Mouse (Mus musculus): ENCODE measurements around the gene Exosc5. TPM values are rescaled to one million over a fixed set of nuclear protein-coding genes. Genes with fewer than 3 reads are reported as not detected.

Gene Exosc5
- total and polyA plus RNA-seq, 2 experiments from 2014 or later: 20.3 to 27.7 TPM

GRCm38 (mm10) chr7:25639754-25640153, 19.2 kb upstream of the Exosc5 start:
- peaks cover 9% of the 10 kb centered on the region for H3K36me3 ChIP-seq (replicated peaks; ENCODE audit: control insufficient read depth, insufficient read depth, low read length)
- no peaks in the 10 kb centered on the region for H3K4me1 ChIP-seq (ENCODE audit: control insufficient read depth, insufficient read depth)
- no peak for DNase-seq (ENCODE audit: low spot score)
- WGBS: 95% methylated on average over 4 of the region's 4 CpGs
- no peak overlapping the region for H3K4me3 ChIP-seq (ENCODE audit: low read depth, low read length)
- no peak overlapping the region for H3K4me2 ChIP-seq (ENCODE audit: low read depth, low read length)
- no peaks in the 10 kb centered on the region for H3K9me3 ChIP-seq (replicated peaks; ENCODE audit: control insufficient read depth, low read length)
- no peaks in the 10 kb centered on the region for H3K27me3 ChIP-seq (ENCODE audit: control insufficient read depth, insufficient read depth, low read length)
- no peak overlapping the region for H3K27ac ChIP-seq (ENCODE audit: low read depth)
- H3K9ac ChIP-seq (replicated peaks; ENCODE audit: low read depth, low read length): no peak overlapping the region
- ATAC-seq (ENCODE audit: insufficient read depth, low read depth): no peak
- TF ChIP-seq CTCF (IDR thresholded peaks at IDR 0.05; ENCODE audit: low read depth): no peak
- no peak for TF ChIP-seq EP300 (IDR thresholded peaks at IDR 0.05; ENCODE audit: low read depth)

GRCm38 (mm10) chr7:25644136-25644535, 14.8 kb upstream of the Exosc5 start:
- TF ChIP-seq EP300 (IDR thresholded peaks at IDR 0.05; ENCODE audit: low read depth): no peak
- no peak for TF ChIP-seq CTCF (IDR thresholded peaks at IDR 0.05; ENCODE audit: low read depth)
- Histone ChIP-seq H3K36me3 (replicated peaks; ENCODE audit: control insufficient read depth, insufficient read depth, low read length) (peaks cover 6% of the 10 kb centered on the region; the same call in 1 of the 2 replicates), H3K9ac (replicated peaks; ENCODE audit: low read depth, low read length) (no peak overlapping the region), H3K9me3 (replicated peaks; ENCODE audit: control insufficient read depth, low read length) (no peaks in the 10 kb centered on the region), H3K4me2 (ENCODE audit: low read depth, low read length) (no peak overlapping the region), H3K27ac (ENCODE audit: low read depth) (no peak overlapping the region), H3K4me1 (ENCODE audit: control insufficient read depth, insufficient read depth) (no peaks in the 10 kb centered on the region), H3K27me3 (ENCODE audit: control insufficient read depth, insufficient read depth, low read length) (no peaks in the 10 kb centered on the region), H3K4me3 (ENCODE audit: low read depth, low read length) (no peak overlapping the region)
- DNase-seq (ENCODE audit: low spot score) (no peak), ATAC-seq (ENCODE audit: insufficient read depth, low read depth) (no peak)
- WGBS: 56% methylated on average over 10 of the region's 10 CpGs

- no peak overlapping the region for H3K27ac ChIP-seq (ENCODE audit: low read depth)
- no peaks in the 10 kb centered on the region for H3K27me3 ChIP-seq (ENCODE audit: control insufficient read depth, insufficient read depth, low read length)
- no peak overlapping the region for H3K9ac ChIP-seq (replicated peaks; ENCODE audit: low read depth, low read length)
- H3K4me3 ChIP-seq (ENCODE audit: low read depth, low read length): no peak overlapping the region
- ATAC-seq (ENCODE audit: insufficient read depth, low read depth) (no peak), DNase-seq (ENCODE audit: low spot score) (no peak)
- H3K36me3 ChIP-seq (replicated peaks; ENCODE audit: control insufficient read depth, insufficient read depth, low read length): peaks cover 6% of the 10 kb centered on the region; the same call in 1 of the 2 replicates
- no peaks in the 10 kb centered on the region for H3K4me1 ChIP-seq (ENCODE audit: control insufficient read depth, insufficient read depth)
- no peak overlapping the region for H3K4me2 ChIP-seq (ENCODE audit: low read depth, low read length)
- no peaks in the 10 kb centered on the region for H3K9me3 ChIP-seq (replicated peaks; ENCODE audit: control insufficient read depth, low read length)
- 61% methylated on average over 4 of the region's 4 CpGs for WGBS
- TF ChIP-seq CTCF (IDR thresholded peaks at IDR 0.05; ENCODE audit: low read depth) (no peak), EP300 (IDR thresholded peaks at IDR 0.05; ENCODE audit: low read depth) (no peak)
These were observed 14.3 kb upstream of the Exosc5 start for GRCm38 (mm10) chr7:25644631-25645030.

GRCm38 (mm10) chr7:25645074-25645473, 13.9 kb upstream of the Exosc5 start:
- Histone ChIP-seq H3K4me2 (ENCODE audit: low read depth, low read length) (no peak overlapping the region), H3K4me1 (ENCODE audit: control insufficient read depth, insufficient read depth) (no peaks in the 10 kb centered on the region), H3K9me3 (replicated peaks; ENCODE audit: control insufficient read depth, low read length) (no peaks in the 10 kb centered on the region), H3K27ac (ENCODE audit: low read depth) (no peak overlapping the region), H3K36me3 (replicated peaks; ENCODE audit: control insufficient read depth, insufficient read depth, low read length) (peaks cover 6% of the 10 kb centered on the region; the same call in 1 of the 2 replicates), H3K4me3 (ENCODE audit: low read depth, low read length) (no peak overlapping the region), H3K9ac (replicated peaks; ENCODE audit: low read depth, low read length) (no peak overlapping the region), H3K27me3 (ENCODE audit: control insufficient read depth, insufficient read depth, low read length) (no peaks in the 10 kb centered on the region)
- DNase-seq (ENCODE audit: low spot score) (no peak), ATAC-seq (ENCODE audit: insufficient read depth, low read depth) (no peak)
- WGBS: 68% methylated on average over 14 of the region's 14 CpGs
- TF ChIP-seq EP300 (IDR thresholded peaks at IDR 0.05; ENCODE audit: low read depth) (no peak), CTCF (IDR thresholded peaks at IDR 0.05; ENCODE audit: low read depth) (no peak)

- Histone ChIP-seq H3K36me3 (replicated peaks; ENCODE audit: control insufficient read depth, insufficient read depth, low read length) (no peaks in the 10 kb centered on the region), H3K4me3 (ENCODE audit: low read depth, low read length) (no peak overlapping the region), H3K27ac (ENCODE audit: low read depth) (peak overlapping the region; percentile 61; the same call in 1 of the 2 replicates), H3K9ac (replicated peaks; ENCODE audit: low read depth, low read length) (no peak overlapping the region), H3K4me1 (ENCODE audit: control insufficient read depth, insufficient read depth) (no peaks in the 10 kb centered on the region), H3K27me3 (ENCODE audit: control insufficient read depth, insufficient read depth, low read length) (no peaks in the 10 kb centered on the region), H3K4me2 (ENCODE audit: low read depth, low read length) (no peak overlapping the region), H3K9me3 (replicated peaks; ENCODE audit: control insufficient read depth, low read length) (no peaks in the 10 kb centered on the region)
- 46% methylated on average over 5 of the region's 5 CpGs for WGBS
- no peak for ATAC-seq (ENCODE audit: insufficient read depth, low read depth)
- no peak for DNase-seq (ENCODE audit: low spot score)
- TF ChIP-seq EP300 (IDR thresholded peaks at IDR 0.05; ENCODE audit: low read depth) (no peak), CTCF (IDR thresholded peaks at IDR 0.05; ENCODE audit: low read depth) (peak; percentile 26)
These were observed 11.3 kb upstream of the Exosc5 start for GRCm38 (mm10) chr7:25647574-25648123.

- H3K4me3 ChIP-seq (ENCODE audit: low read depth, low read length): no peak overlapping the region
These were observed 9.1 kb upstream of the Exosc5 start for GRCm38 (mm10) chr7:25649839-25650238.

More at GRCm38 (mm10) chr7:25649839-25650238, 9.1 kb upstream of the Exosc5 start:
- 0 out of 2 replicates have a peak, but pooled peaks cover 3% of the 10 kb centered on the region for H3K36me3 ChIP-seq (replicated peaks; ENCODE audit: control insufficient read depth, insufficient read depth, low read length)
- no peaks in the 10 kb centered on the region for H3K9me3 ChIP-seq (replicated peaks; ENCODE audit: control insufficient read depth, low read length)
- no peaks in the 10 kb centered on the region for H3K4me1 ChIP-seq (ENCODE audit: control insufficient read depth, insufficient read depth)
- H3K9ac ChIP-seq (replicated peaks; ENCODE audit: low read depth, low read length): no peak overlapping the region
- TF ChIP-seq EP300 (IDR thresholded peaks at IDR 0.05; ENCODE audit: low read depth) (no peak), CTCF (IDR thresholded peaks at IDR 0.05; ENCODE audit: low read depth) (no peak)
- 66% methylated on average over 5 of the region's 5 CpGs for WGBS
- no peak overlapping the region for H3K27ac ChIP-seq (ENCODE audit: low read depth)
- no peak overlapping the region for H3K4me2 ChIP-seq (ENCODE audit: low read depth, low read length)
- DNase-seq (ENCODE audit: low spot score): no peak
- ATAC-seq (ENCODE audit: insufficient read depth, low read depth): no peak
- H3K27me3 ChIP-seq (ENCODE audit: control insufficient read depth, insufficient read depth, low read length): no peaks in the 10 kb centered on the region
